Mouse (Mus musculus) left cerebral cortex, adult 18-20 months (tissue): ENCODE measurements around the gene Cnnm3. TPM values are rescaled to one million over a fixed set of nuclear protein-coding genes. Genes with fewer than 3 reads are reported as not detected.
A peak's percentile ranks its signal among the peaks of the same experiment; 100 is the strongest.

ENCODE experiments used
- DNase-seq, 2 experiments: peaks; one replicate each; pipeline ENCODE4 v3.0.0; 2021 to 2022; ENCODE audit warnings: low spot score in 2 of 2, mixed read lengths in 1 of 2
- long read RNA-seq, 2 experiments: library from polyadenylated mRNA; stranded (forward); transcript quantifications; one replicate each; pipeline ENCODE4 v2.0.0; 2021
- total RNA-seq, 2 experiments: library from RNA; stranded (reverse); gene quantifications; 2 replicates each; pipeline ENCODE4 v1.2.3; 2021

The Cnnm3 gene
- total RNA-seq = 10 to 100 TPM; 31.7 to 34.6 TPM
- long read RNA-seq, experiment 1, full-length matches to known transcripts = 13 of 22 reads
- long read RNA-seq, experiment 1, partial matches to known transcripts = 4 of 22 reads
- long read RNA-seq, experiment 1, other reads (novel, unspliced or antisense) = 5 of 22 reads
- long read RNA-seq, experiment 2, full-length matches to known transcripts = 5 of 9 reads
- long read RNA-seq, experiment 2, partial matches to known transcripts = 1 of 9 reads
- long read RNA-seq, experiment 2, other reads (novel, unspliced or antisense) = 3 of 9 reads

GRCm38 (mm10) chr1:36511289-36512021 lies at the start of gene Cnnm3:
Cnnm3 (plus strand) TSS chr1:36511867.
- DNase-seq = peak; percentile 100

- no peak for DNase-seq
Measured at GRCm38 (mm10) chr1:36465641-36466160, 46.0 kb upstream of the Cnnm3 start.

GRCm38 (mm10) chr1:36467446-36467845 lies 44.2 kb upstream of the Cnnm3 start:
- no peak for DNase-seq

- DNase-seq = no peak
Measured at GRCm38 (mm10) chr1:36469811-36470444, 41.7 kb upstream of the Cnnm3 start.

- peak; percentile 79 to 85 for DNase-seq
Measured at GRCm38 (mm10) chr1:36471181-36472105, 40.2 kb upstream of the Cnnm3 start, which contains the start of gene Cnnm4. Cnnm4 (plus strand) TSS chr1:36471620.

- DNase-seq = no peak
Measured at GRCm38 (mm10) chr1:36472106-36472440, 39.6 kb upstream of the Cnnm3 start.

- DNase-seq = peak in 1 of 2 experiments; percentile 9
Measured at GRCm38 (mm10) chr1:36473211-36473780, 38.4 kb upstream of the Cnnm3 start.

- DNase-seq = no peak
Measured at GRCm38 (mm10) chr1:36474646-36475045, 37.0 kb upstream of the Cnnm3 start.

- DNase-seq = no peak
Measured at GRCm38 (mm10) chr1:36475480-36476110, 36.1 kb upstream of the Cnnm3 start.

GRCm38 (mm10) chr1:36476426-36476825 lies 35.2 kb upstream of the Cnnm3 start:
- DNase-seq = no peak

- DNase-seq = no peak
Measured at GRCm38 (mm10) chr1:36478343-36478795, 33.3 kb upstream of the Cnnm3 start.

- no peak for DNase-seq
Measured at GRCm38 (mm10) chr1:36479903-36480899, 31.5 kb upstream of the Cnnm3 start.

- DNase-seq = no peak
Measured at GRCm38 (mm10) chr1:36483825-36484224, 27.8 kb upstream of the Cnnm3 start.

- DNase-seq = no peak
Measured at GRCm38 (mm10) chr1:36485080-36485479, 26.6 kb upstream of the Cnnm3 start.

- no peak for DNase-seq
Measured at GRCm38 (mm10) chr1:36487111-36487510, 24.6 kb upstream of the Cnnm3 start.

GRCm38 (mm10) chr1:36489661-36490060 lies 22.0 kb upstream of the Cnnm3 start:
- no peak for DNase-seq

- no peak for DNase-seq
Measured at GRCm38 (mm10) chr1:36492416-36493139, 19.1 kb upstream of the Cnnm3 start.

- DNase-seq = no peak
Measured at GRCm38 (mm10) chr1:36493299-36493698, 18.4 kb upstream of the Cnnm3 start.
